Mouse (Mus musculus) embryonic facial prominence, embryonic 10.5 days (tissue): ENCODE results near the gene Ubap2l. TPM values are rescaled to one million over a fixed set of nuclear protein-coding genes. Genes with fewer than 3 reads are reported as not detected.

Experiments used
- DNase-seq: peaks from one replicate; pipeline ENCODE4 v3.0.0-alpha.2; 2017; ENCODE audit warnings: low spot score
- H3K27ac ChIP-seq: fragments of 300-500 bp; sonication (generic); replicated peaks from 2 replicates; pipeline ENCODE4 v1.5.1; 2016; ENCODE audit warnings: mild to moderate bottlenecking
- H3K27me3 ChIP-seq: fragments of 300-500 bp; sonication (generic); replicated peaks from 2 replicates; pipeline ENCODE4 v1.6.1; 2016; ENCODE audit warnings: low read depth, mild to moderate bottlenecking; ENCODE audit not compliant: poor library complexity, severe bottlenecking
- H3K36me3 ChIP-seq: fragments of 300-500 bp; sonication (generic); replicated peaks from 2 replicates; pipeline ENCODE4 v1.6.1; 2016; ENCODE audit warnings: mild to moderate bottlenecking, moderate library complexity
- H3K4me1 ChIP-seq: fragments of 300-500 bp; sonication (generic); 2 replicates; pipeline ENCODE4 v1.6.1; 2016
- H3K4me3 ChIP-seq: fragments of 300-500 bp; sonication (generic); 2 replicates; pipeline ENCODE4 v1.5.1; 2016; ENCODE audit warnings: mild to moderate bottlenecking, moderate library complexity
- H3K9me3 ChIP-seq: fragments of 300-500 bp; sonication (generic); 2 replicates; pipeline ENCODE4 v1.6.1; 2016; ENCODE audit warnings: mild to moderate bottlenecking
- WGBS: fragments of 180-500 bp; shearing (Covaris S2); methylation state at CpG from one replicate; pipeline ENCODE4 v1.1.7; 2016; 5-methylcytosine and 5-hydroxymethylcytosine counted together
- polyA plus RNA-seq: library from polyadenylated mRNA; unstranded; fragments of >200 nt; fragmentation: Nextera tagmentation; extraction: Ambion mirVana; gene quantifications from 2 replicates; pipeline ENCODE4 v1.2.1, GENCODE M21; 2016

Ubap2l gene
- polyA plus RNA-seq, 1 experiment from 2014 or later: 240 TPM

DNA sequence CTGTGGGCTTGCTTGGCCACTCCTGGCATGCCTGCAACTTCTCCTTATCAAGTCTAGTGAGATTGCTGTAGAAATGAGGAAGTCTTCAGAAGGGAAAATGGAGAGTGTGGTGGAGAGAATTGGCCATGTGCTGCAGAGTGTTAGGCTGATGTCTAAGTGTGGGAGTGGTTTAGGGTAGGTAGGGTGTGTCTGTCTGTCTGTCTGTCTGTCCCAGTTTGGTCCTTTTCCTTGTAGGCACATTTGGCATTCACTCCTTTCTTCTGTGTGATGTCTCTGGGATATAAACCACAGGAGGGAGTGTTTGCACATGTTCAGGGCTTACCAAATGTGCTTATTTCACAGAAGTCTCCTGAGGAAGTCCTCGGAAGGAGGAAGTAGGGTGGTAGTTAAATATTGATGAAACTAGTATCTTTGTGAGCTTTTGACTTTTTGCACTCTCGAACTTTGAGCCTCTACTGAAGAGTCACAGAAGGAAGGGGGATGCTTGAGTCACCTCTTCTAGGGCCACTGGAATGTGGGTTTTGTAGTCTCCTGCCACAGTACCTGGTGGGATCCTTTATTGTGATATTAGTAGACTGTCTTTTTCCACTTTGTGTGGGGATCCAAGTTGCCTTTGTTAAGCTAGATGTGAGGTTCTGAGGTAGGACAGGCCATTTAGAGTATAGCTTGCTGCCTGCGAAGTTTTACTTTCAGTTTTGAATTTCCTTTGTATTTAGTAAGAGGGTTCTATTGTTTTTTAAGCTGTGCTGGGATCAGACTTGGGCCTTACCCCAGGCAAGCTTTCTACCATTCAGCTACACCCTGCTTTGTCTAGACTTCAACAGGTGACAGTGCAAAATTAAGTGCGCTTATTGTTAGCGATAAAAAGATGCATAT is 29.2 kb upstream of the Ubap2l start:
- Histone ChIP-seq H3K36me3 (peaks cover 53% of the 10 kb centered on the region), H3K4me1 (peaks cover 69% of the 10 kb centered on the region)

GRCm38 (mm10) chr3:90080498-90080863 is 28.1 kb upstream of the Ubap2l start:
- no peak for DNase-seq
- WGBS: 2% methylated on average over 6 of the region's 6 CpGs
- H3K36me3 ChIP-seq: peaks cover 41% of the 10 kb centered on the region
- H3K27me3 ChIP-seq: no peaks in the 10 kb centered on the region
- H3K27ac ChIP-seq: peak overlapping the region; percentile 91
- H3K9me3 ChIP-seq: no peaks in the 10 kb centered on the region
- H3K4me1 ChIP-seq: peaks cover 69% of the 10 kb centered on the region
- H3K4me3 ChIP-seq: peak overlapping the region; percentile 91

More for the DNA sequence above, 29.2 kb upstream of the Ubap2l start:
- no peak for DNase-seq
- Histone ChIP-seq H3K27me3 (no peaks in the 10 kb centered on the region), H3K4me3 (peak overlapping the region; percentile 91), H3K9me3 (no peaks in the 10 kb centered on the region), H3K27ac (no peak overlapping the region)
- WGBS: 84% methylated on average over 5 of the region's 5 CpGs

- Histone ChIP-seq H3K4me3 (peak overlapping the region; percentile 91), H3K27me3 (no peaks in the 10 kb centered on the region), H3K4me1 (peaks cover 66% of the 10 kb centered on the region), H3K27ac (peak overlapping the region; percentile 91), H3K36me3 (peaks cover 37% of the 10 kb centered on the region), H3K9me3 (no peaks in the 10 kb centered on the region)
- peak; percentile 86 for DNase-seq
- under 1% methylated on average over 53 of the region's 53 CpGs for WGBS
These were observed 27.5 kb upstream of the Ubap2l start for GRCm38 (mm10) chr3:90079763-90080497.

GRCm38 (mm10) chr3:90079133-90079762 is 26.8 kb upstream of the Ubap2l start:
- Histone ChIP-seq H3K36me3 (peaks cover 31% of the 10 kb centered on the region), H3K27ac (peak overlapping the region; percentile 91), H3K9me3 (no peaks in the 10 kb centered on the region), H3K4me1 (peaks cover 60% of the 10 kb centered on the region), H3K4me3 (peak overlapping the region; percentile 91), H3K27me3 (no peaks in the 10 kb centered on the region)
- under 1% methylated on average over 33 of the region's 33 CpGs for WGBS
- DNase-seq: peak; percentile 98

DNA sequence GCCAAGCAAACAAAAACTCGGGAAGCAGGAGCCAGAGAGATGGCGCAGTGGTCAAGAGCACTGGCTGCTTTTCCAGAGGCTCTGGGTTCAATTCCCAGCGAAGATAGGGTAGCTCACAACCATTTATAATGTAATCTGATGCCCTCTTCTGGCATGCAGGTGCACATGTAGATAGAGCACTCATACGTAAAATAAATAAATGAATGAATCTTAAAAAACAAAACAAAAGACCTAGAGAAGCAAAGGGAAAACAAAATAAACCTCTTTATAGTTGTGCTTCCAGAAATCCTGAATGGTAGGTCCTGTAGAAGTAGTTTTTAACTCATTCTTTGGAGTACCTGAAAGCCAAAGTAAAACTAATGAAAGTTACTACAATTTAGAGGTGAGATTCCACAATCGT is 25.8 kb upstream of the Ubap2l start:
- 58% methylated on average over 5 of the region's 5 CpGs for WGBS
- Histone ChIP-seq H3K27ac (no peak overlapping the region), H3K4me3 (peak overlapping the region; percentile 91; the same call in 1 of the 2 replicates), H3K4me1 (peaks cover 50% of the 10 kb centered on the region), H3K9me3 (no peaks in the 10 kb centered on the region), H3K36me3 (peaks cover 22% of the 10 kb centered on the region), H3K27me3 (no peaks in the 10 kb centered on the region)
- DNase-seq: no peak

DNA sequence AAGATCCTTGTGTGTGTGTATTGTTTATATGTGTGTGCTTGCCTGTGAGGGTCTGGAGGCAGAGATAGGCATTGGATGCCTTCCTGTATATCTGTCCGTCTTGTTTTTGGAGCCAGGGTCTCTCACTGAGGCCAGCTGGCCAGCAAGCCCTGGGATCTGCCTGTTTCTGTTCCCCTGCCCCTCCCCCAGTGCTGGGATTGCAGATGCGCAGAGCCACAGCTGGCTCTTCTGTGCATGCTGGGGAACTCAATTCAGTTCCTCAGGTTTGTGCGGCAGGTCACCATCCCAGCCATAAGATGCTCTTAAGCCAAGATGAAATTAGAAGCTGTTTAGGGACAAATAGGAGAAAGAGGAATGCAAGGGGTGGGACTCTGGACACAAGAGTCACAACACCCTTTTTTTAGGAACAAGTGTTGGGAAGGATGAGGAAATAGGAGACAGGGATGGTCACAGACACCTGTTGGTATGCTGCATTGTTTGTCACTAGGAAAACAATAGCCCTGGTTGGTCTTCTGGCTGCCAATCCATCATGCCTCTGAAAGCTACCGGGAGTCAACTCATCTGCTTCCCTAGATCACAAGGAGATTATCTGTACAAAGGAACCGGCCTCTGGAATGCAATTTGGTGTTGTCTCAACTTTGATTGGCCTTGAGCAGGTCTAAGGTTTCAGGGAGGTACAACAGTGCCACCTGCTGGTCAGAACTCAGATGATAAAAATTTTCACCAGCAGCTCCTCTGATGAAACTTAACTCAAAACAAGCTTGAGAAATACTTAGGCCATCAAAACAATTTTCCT is 24.7 kb upstream of the Ubap2l start:
- DNase-seq: peak; percentile 83
- WGBS: 7% methylated on average over 5 of the region's 5 CpGs
- peak overlapping the region; percentile 41 for H3K4me3 ChIP-seq

DNA sequence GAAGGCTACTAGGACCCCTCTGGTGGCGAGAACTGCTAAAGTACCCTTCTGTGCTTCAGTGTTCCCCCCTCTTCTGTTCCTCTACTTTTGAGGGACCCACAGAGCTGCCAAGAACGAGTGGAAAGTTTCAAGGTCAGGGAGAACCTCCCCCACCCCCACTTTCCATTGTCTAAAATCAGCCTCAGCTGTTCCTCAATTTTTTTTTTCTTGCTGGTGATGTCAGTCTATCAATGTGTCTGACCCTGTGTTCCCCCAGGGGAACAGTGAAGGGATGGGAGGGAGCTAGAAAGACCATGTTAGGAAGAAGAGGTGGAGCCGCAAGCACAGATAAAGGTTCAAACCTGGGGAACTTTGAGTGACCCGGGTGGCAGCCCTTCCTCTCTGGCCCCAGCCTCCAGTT is 19.9 kb upstream of the Ubap2l start, which contains the start of gene Tpm3:
TSS of gene Tpm3 (plus strand) at position 356 of the 400 bp plus-strand sequence.
- Histone ChIP-seq H3K4me3 (no peak within 1 kb of the TSS), H3K27me3 (no peaks in the 10 kb centered on the region), H3K4me1 (peaks cover 7% of the 10 kb centered on the region), H3K9me3 (no peaks in the 10 kb centered on the region), H3K27ac (no peak within 1 kb of the TSS), H3K36me3 (peaks cover 4% of the 10 kb centered on the region; the same call in 1 of the 2 replicates)
- 74% methylated on average over 4 of the region's 4 CpGs for WGBS
- no peak for DNase-seq

More for the DNA sequence above, 24.7 kb upstream of the Ubap2l start:
- Histone ChIP-seq H3K27me3 (no peaks in the 10 kb centered on the region), H3K4me1 (peaks cover 40% of the 10 kb centered on the region), H3K27ac (peak overlapping the region; percentile 66), H3K9me3 (no peaks in the 10 kb centered on the region), H3K36me3 (peaks cover 10% of the 10 kb centered on the region)

DNA sequence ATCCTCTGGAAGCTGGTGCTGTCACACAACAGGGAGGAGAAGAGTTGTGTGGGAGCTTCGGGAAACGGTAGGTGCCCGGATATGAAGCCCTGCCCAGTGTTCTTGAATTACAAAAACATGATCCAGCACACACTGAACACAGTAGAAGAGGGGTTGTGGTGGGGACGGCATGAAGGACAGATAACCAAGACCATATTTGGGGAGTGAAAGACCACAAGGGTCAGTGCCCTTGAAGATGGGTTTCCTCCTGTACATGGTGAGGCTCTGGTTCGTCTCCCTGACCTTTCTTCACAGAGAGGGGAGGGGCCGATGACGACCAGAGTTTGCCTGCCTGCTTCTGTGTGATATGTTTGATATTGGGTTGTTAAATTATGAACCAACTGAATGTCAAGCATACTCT is 17.3 kb upstream of the Ubap2l start:
- H3K36me3 ChIP-seq: peaks cover 26% of the 10 kb centered on the region
- 80% methylated on average over 7 of the region's 7 CpGs for WGBS
- no peak overlapping the region for H3K27ac ChIP-seq
- H3K27me3 ChIP-seq: no peaks in the 10 kb centered on the region
- no peak overlapping the region for H3K4me3 ChIP-seq
- H3K9me3 ChIP-seq: no peaks in the 10 kb centered on the region
- no peaks in the 10 kb centered on the region for H3K4me1 ChIP-seq
- DNase-seq: no peak

DNA sequence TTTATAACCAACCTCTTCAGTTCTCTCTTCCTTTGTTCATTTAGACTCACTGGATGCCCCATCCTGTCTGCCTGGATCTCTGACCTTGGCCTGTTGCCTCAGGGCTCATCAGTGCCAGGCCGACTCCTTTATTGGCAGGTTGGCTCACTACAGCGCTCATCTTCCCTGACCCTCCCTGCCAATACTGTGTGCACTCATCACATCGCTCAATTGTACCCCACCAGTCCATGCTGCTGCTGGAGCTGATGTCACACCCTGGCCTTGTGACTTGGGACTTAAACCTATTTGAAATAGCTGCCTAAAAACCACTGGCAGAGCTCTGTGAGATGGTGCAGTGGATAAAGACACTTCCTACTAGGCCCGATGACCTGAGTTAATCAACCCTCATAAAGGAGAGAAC is 15.4 kb upstream of the Ubap2l start:
- H3K4me1 ChIP-seq: no peaks in the 10 kb centered on the region
- H3K27ac ChIP-seq: no peak overlapping the region
- no peak overlapping the region for H3K4me3 ChIP-seq
- 85% methylated on average over 4 of the region's 4 CpGs for WGBS
- peaks cover 44% of the 10 kb centered on the region for H3K36me3 ChIP-seq
- DNase-seq: no peak
- H3K27me3 ChIP-seq: no peaks in the 10 kb centered on the region
- no peaks in the 10 kb centered on the region for H3K9me3 ChIP-seq

GRCm38 (mm10) chr3:90065553-90065952 is 13.1 kb upstream of the Ubap2l start:
- H3K27ac ChIP-seq: no peak overlapping the region
- H3K27me3 ChIP-seq: no peaks in the 10 kb centered on the region
- H3K4me3 ChIP-seq: no peak overlapping the region
- peaks cover 67% of the 10 kb centered on the region for H3K36me3 ChIP-seq
- WGBS: 65% methylated on average over 3 of the region's 3 CpGs
- no peaks in the 10 kb centered on the region for H3K9me3 ChIP-seq
- H3K4me1 ChIP-seq: no peaks in the 10 kb centered on the region
- peak; percentile 53 for DNase-seq

DNA sequence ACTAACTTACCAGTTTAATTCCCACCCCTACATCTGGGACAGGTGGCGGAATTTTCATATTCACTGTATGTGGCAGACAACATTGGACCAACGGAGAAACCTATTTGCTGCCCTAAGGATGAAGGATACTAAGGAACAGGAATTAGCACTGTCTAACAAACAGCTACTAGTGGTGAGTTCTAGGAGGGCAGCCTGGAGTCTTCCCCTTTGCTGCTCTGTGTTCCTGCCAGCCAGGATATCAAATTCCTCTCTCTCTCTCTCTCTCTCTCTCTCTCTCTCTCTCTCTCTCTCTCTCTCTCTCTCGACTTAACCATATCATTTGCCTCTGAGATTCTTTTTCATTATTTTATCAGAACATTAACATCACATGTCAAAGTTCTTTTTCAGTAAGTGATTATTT is 12.0 kb upstream of the Ubap2l start:
- H3K4me3 ChIP-seq: no peak overlapping the region
- 81% methylated on average over 3 of the region's 3 CpGs for WGBS
- DNase-seq: no peak
- H3K27me3 ChIP-seq: no peaks in the 10 kb centered on the region
- no peak overlapping the region for H3K27ac ChIP-seq
- no peaks in the 10 kb centered on the region for H3K4me1 ChIP-seq
- H3K36me3 ChIP-seq: peaks cover 78% of the 10 kb centered on the region
- no peaks in the 10 kb centered on the region for H3K9me3 ChIP-seq

DNA sequence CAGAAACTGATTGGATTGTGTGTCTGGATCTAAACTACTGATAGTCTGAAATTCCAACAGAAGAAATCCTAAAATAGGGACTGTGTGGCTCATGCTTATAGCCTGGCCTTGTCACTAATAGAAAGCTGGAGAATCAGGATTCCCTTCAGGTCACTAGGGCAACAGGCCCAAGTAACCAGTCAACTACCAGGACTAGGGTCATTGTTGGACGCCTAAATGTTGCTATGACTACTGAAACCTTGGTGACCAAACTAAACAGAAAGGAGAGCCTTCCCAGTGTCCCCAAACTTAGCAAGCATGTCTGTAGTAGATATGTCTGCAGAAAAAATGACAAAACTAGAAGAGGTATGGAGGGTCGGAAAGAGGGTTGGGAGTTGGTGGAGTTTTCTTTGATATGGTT is 10.1 kb upstream of the Ubap2l start:
- Histone ChIP-seq H3K9me3 (no peaks in the 10 kb centered on the region), H3K36me3 (peaks cover 90% of the 10 kb centered on the region), H3K4me1 (no peaks in the 10 kb centered on the region), H3K27me3 (no peaks in the 10 kb centered on the region), H3K27ac (no peak overlapping the region), H3K4me3 (no peak overlapping the region)
- WGBS: 75% methylated on average over 2 of the region's 2 CpGs
- no peak for DNase-seq
